In the genomic region with DNA sequence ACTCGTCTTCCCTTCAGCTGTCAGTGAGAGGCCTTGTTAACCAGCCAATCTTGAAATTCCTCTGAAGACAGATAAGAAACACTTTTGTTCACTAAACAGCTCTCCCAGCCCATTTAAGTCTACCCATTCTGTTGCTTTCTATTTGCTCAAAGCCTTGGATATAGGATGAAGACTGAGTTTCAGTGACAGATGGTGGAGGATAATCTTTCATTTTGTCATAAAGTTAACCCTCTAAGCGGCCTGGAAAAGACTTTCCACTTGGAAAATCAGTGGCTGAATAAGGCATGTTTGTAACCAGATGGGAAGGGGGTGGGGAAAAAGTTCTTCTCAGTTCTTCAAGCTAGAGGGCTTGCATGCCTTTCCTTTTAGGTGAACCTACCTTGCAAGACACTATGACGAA, we compare ENCODE assay signal across 22 mouse cellular contexts. TPM values are rescaled to one million over a fixed set of nuclear protein-coding genes. Genes with fewer than 3 reads are reported as not detected.
A peak's percentile ranks its signal among the peaks of the same experiment; 100 is the strongest.
DNase-seq lines count a peak whose midpoint lies in the region; ATAC-seq and TF ChIP-seq lines count a peak whose summit lies in the region.
"Had no signal": no experiment of that assay in that cellular context is flagged by ENCODE, and none has a peak within 500 bp of the region (broad histone marks: within the 10 kb centered on the region; RNA-seq: fewer than 3 reads in every experiment).

No protein-coding gene starts in this region.

- no peak overlapping the region for H3K4me3 ChIP-seq in forebrain, embryonic 15.5 days
- H3K4me3 ChIP-seq in forebrain, embryonic 11.5 days (ENCODE audit: low read depth, low read length), result no peak overlapping the region
- no peak overlapping the region for H3K4me3 ChIP-seq in heart, embryonic 13.5 days
- H3K4me3 ChIP-seq in midbrain, postnatal 0 days (ENCODE audit: low read depth, low read length), result no peak overlapping the region
- no peak overlapping the region for H3K4me3 ChIP-seq in midbrain, embryonic 14.5 days (replicated peaks; ENCODE audit: low read depth, low read length)
- H3K4me3 ChIP-seq: embryonic facial prominence, embryonic 12.5 days; hindbrain, embryonic 10.5 days; midbrain, embryonic 13.5 days; neural tube, embryonic 15.5 days had no signal

- no peaks in the 10 kb centered on the region for H3K9me3 ChIP-seq in forebrain, embryonic 15.5 days
- no peaks in the 10 kb centered on the region for H3K9me3 ChIP-seq in forebrain, embryonic 11.5 days (ENCODE audit: control insufficient read depth, low read length)
- H3K9me3 ChIP-seq in heart, embryonic 13.5 days, result no peaks in the 10 kb centered on the region
- no peaks in the 10 kb centered on the region for H3K9me3 ChIP-seq in midbrain, postnatal 0 days (ENCODE audit: low read length)
- H3K9me3 ChIP-seq in midbrain, embryonic 14.5 days (ENCODE audit: control insufficient read depth, low read length), result no peaks in the 10 kb centered on the region
- H3K9me3 ChIP-seq: embryonic facial prominence, embryonic 12.5 days; hindbrain, embryonic 10.5 days; midbrain, embryonic 13.5 days; neural tube, embryonic 15.5 days had no signal

- H3K27me3 ChIP-seq in forebrain, embryonic 15.5 days, result no peaks in the 10 kb centered on the region
- H3K27me3 ChIP-seq in forebrain, embryonic 11.5 days (ENCODE audit: control insufficient read depth, insufficient read depth, low read length), result no peaks in the 10 kb centered on the region
- no peaks in the 10 kb centered on the region for H3K27me3 ChIP-seq in heart, embryonic 13.5 days (replicated peaks)
- H3K27me3 ChIP-seq in midbrain, postnatal 0 days (ENCODE audit: insufficient read depth, low read length), result no peaks in the 10 kb centered on the region
- no peaks in the 10 kb centered on the region for H3K27me3 ChIP-seq in midbrain, embryonic 14.5 days (ENCODE audit: control insufficient read depth, insufficient read depth, low read length)
- H3K27me3 ChIP-seq: CH12.LX; embryonic facial prominence, embryonic 12.5 days; midbrain, embryonic 13.5 days; neural tube, embryonic 15.5 days had no signal

- ATAC-seq in forebrain, embryonic 15.5 days (replicated peaks), result 0 out of 2 replicates have a peak, but pooled peaks have one; percentile 35
- no peak for ATAC-seq in forebrain, embryonic 11.5 days (replicated peaks; ENCODE audit: low FRiP score)
- ATAC-seq in heart, embryonic 13.5 days (ENCODE audit: extremely low read depth, insufficient number of reproducible peaks, low FRiP score, low TSS enrichment), result no peak
- no peak for ATAC-seq in midbrain, postnatal 0 days (ENCODE audit: low FRiP score)
- ATAC-seq in midbrain, embryonic 14.5 days (ENCODE audit: low FRiP score, low TSS enrichment), result no peak
- ATAC-seq: midbrain, embryonic 13.5 days had no signal

- 47% methylated on average over 3 of the region's 3 CpGs for WGBS in forebrain, embryonic 15.5 days
- 73% methylated on average over 3 of the region's 3 CpGs for WGBS in forebrain, embryonic 11.5 days
- 21% methylated on average over 3 of the region's 3 CpGs for WGBS in heart, embryonic 13.5 days
- WGBS in midbrain, postnatal 0 days, result 59% methylated on average over 3 of the region's 3 CpGs
- 61% methylated on average over 3 of the region's 3 CpGs for WGBS in midbrain, embryonic 14.5 days

- H3K27ac ChIP-seq in forebrain, embryonic 15.5 days (replicated peaks), result peak overlapping the region; percentile 56; the same call in 1 of the 2 replicates
- no peak overlapping the region for H3K27ac ChIP-seq in forebrain, embryonic 11.5 days (ENCODE audit: low read depth, low read length)
- H3K27ac ChIP-seq in heart, embryonic 13.5 days (replicated peaks), result no peak overlapping the region
- no peak overlapping the region for H3K27ac ChIP-seq in midbrain, postnatal 0 days (ENCODE audit: low read depth, low read length)
- H3K27ac ChIP-seq in midbrain, embryonic 14.5 days (replicated peaks; ENCODE audit: low read depth, low read length), result no peak overlapping the region
- H3K27ac ChIP-seq: embryonic facial prominence, embryonic 12.5 days; hindbrain, embryonic 10.5 days; kidney, postnatal 0 days; midbrain, embryonic 13.5 days; neural tube, embryonic 15.5 days had no signal

- H3K9ac ChIP-seq in forebrain, embryonic 15.5 days (replicated peaks), result no peak overlapping the region
- H3K9ac ChIP-seq in forebrain, embryonic 11.5 days (ENCODE audit: low read length), result no peak overlapping the region
- no peak overlapping the region for H3K9ac ChIP-seq in heart, embryonic 13.5 days
- H3K9ac ChIP-seq in midbrain, postnatal 0 days (replicated peaks; ENCODE audit: low read length, poor library complexity, severe bottlenecking), result no peak overlapping the region
- H3K9ac ChIP-seq in midbrain, embryonic 14.5 days (replicated peaks; ENCODE audit: low read length), result no peak overlapping the region
- H3K9ac ChIP-seq: embryonic facial prominence, embryonic 12.5 days; midbrain, embryonic 13.5 days; neural tube, embryonic 15.5 days had no signal

- no peaks in the 10 kb centered on the region for H3K4me1 ChIP-seq in forebrain, embryonic 15.5 days
- no peaks in the 10 kb centered on the region for H3K4me1 ChIP-seq in forebrain, embryonic 11.5 days (replicated peaks; ENCODE audit: control insufficient read depth, insufficient read depth, low read length)
- peaks cover 12% of the 10 kb centered on the region for H3K4me1 ChIP-seq in heart, embryonic 13.5 days
- no peaks in the 10 kb centered on the region for H3K4me1 ChIP-seq in midbrain, postnatal 0 days (ENCODE audit: insufficient read depth, low read length)
- H3K4me1 ChIP-seq in midbrain, embryonic 14.5 days (ENCODE audit: control insufficient read depth, insufficient read depth, low read length), result no peaks in the 10 kb centered on the region
- H3K4me1 ChIP-seq: embryonic facial prominence, embryonic 12.5 days; hindbrain, embryonic 10.5 days; midbrain, embryonic 13.5 days had no signal

- no peak for DNase-seq in forebrain, embryonic 11.5 days (ENCODE audit: low spot score)
- DNase-seq in heart, postnatal 10 days, result no peak
- DNase-seq in midbrain, postnatal 0 days (ENCODE audit: low spot score), result peak; percentile 36
- DNase-seq in midbrain, embryonic 14.5 days, result no peak
- peak; percentile 43 for DNase-seq in retina, postnatal 7 days (ENCODE audit: low read depth, low spot score)
- DNase-seq in adrenal gland, adult 18-20 months (ENCODE audit: low spot score in 2 of 2), result no peak
- DNase-seq: adrenal gland, postnatal 36 days; cerebellum, adult 8-10 months; kidney, adult 18-20 months; left cerebral cortex, postnatal 4 days; lung, adult 18-20 months; lung, postnatal 14 days; thymus, postnatal 25 days had no signal

- no peak for TF ChIP-seq CTCF in midbrain, postnatal 0 days (IDR thresholded peaks at IDR 0.05)

- no peaks in the 10 kb centered on the region for H3K36me3 ChIP-seq in forebrain, embryonic 15.5 days
- no peaks in the 10 kb centered on the region for H3K36me3 ChIP-seq in forebrain, embryonic 11.5 days (ENCODE audit: control insufficient read depth, insufficient read depth, low read length)
- no peaks in the 10 kb centered on the region for H3K36me3 ChIP-seq in heart, embryonic 13.5 days
- no peaks in the 10 kb centered on the region for H3K36me3 ChIP-seq in midbrain, postnatal 0 days (ENCODE audit: insufficient read depth, low read length)
- no peaks in the 10 kb centered on the region for H3K36me3 ChIP-seq in midbrain, embryonic 14.5 days (ENCODE audit: control insufficient read depth, insufficient read depth, low read length)
- H3K36me3 ChIP-seq: embryonic facial prominence, embryonic 12.5 days; hindbrain, embryonic 10.5 days; midbrain, embryonic 13.5 days; neural tube, embryonic 15.5 days had no signal

- intact Hi-C loops in heart, postnatal 10 days (cut with DNase I), result no loop called here

- no peak overlapping the region for H3K4me2 ChIP-seq in forebrain, embryonic 15.5 days (replicated peaks)
- no peak overlapping the region for H3K4me2 ChIP-seq in forebrain, embryonic 11.5 days (ENCODE audit: low read depth, low read length, severe bottlenecking)
- H3K4me2 ChIP-seq in heart, embryonic 13.5 days, result peak overlapping the region; percentile 20
- H3K4me2 ChIP-seq in midbrain, postnatal 0 days (ENCODE audit: low read depth, low read length, poor library complexity, severe bottlenecking), result no peak overlapping the region
- no peak overlapping the region for H3K4me2 ChIP-seq in midbrain, embryonic 14.5 days (ENCODE audit: low read length)
- H3K4me2 ChIP-seq: embryonic facial prominence, embryonic 12.5 days; liver, embryonic 11.5 days; midbrain, embryonic 13.5 days; neural tube, embryonic 15.5 days had no signal

RNA-seq across cellular contexts. Expression of a gene that starts 29.7 kb away (rescaled TPM):
- polyA plus RNA-seq in forebrain, embryonic 15.5 days (2015; fragmentation: Nextera tagmentation; extraction: Ambion mirVana), result 153 and 164 TPM in 2 replicates
- polyA plus RNA-seq in forebrain, embryonic 11.5 days (2014; fragmentation: Nextera tagmentation; extraction: Ambion mirVana), result 131 and 140 TPM in 2 replicates
- polyA plus RNA-seq in heart, embryonic 13.5 days (2015; fragmentation: Nextera tagmentation; extraction: Ambion mirVana), result 80.9 and 88.1 TPM in 2 replicates
- 100 to 1,000 TPM; 101 to 115 TPM for total RNA-seq in heart, postnatal 10 days (2021)
- 99.1 and 147 TPM in 2 replicates for total RNA-seq in midbrain, postnatal 0 days (2014; rRNA removed)
- 120 and 123 TPM in 2 replicates for polyA plus RNA-seq in midbrain, postnatal 0 days (2015; fragmentation: Nextera tagmentation; extraction: Ambion mirVana)
- polyA plus RNA-seq in midbrain, embryonic 14.5 days (2014; fragmentation: Nextera tagmentation; extraction: Ambion mirVana), result 199 and 225 TPM in 2 replicates
- 100 to 1,000 TPM; 175 to 235 TPM for total RNA-seq in adrenal gland, adult 18-20 months (2021)

Comparison
In these comparisons a context has a peak if more than half of its experiments do, and no peak if none do; other contexts are left out.
1. DNase-seq: peak in midbrain, postnatal 0 days (single experiment) and retina, postnatal 7 days (single experiment); none in forebrain, embryonic 11.5 days (single experiment), heart, postnatal 10 days (0 of 2), midbrain, embryonic 14.5 days (single experiment) and adrenal gland, adult 18-20 months (0 of 2).